Mouse (Mus musculus) E14TG2a.4 (cell line): ENCODE results near the gene Hpgd.

Source experiments
- CTCF ChIP-seq: conservative IDR thresholded peaks from 2 replicates; pipeline ENCODE4 v1.5.1; 2014; ENCODE audit warnings: low read length
- POU5F1 ChIP-seq: IDR thresholded peaks from 2 replicates; pipeline ENCODE4 v1.6.1; 2014; ENCODE audit warnings: low read length, borderline replicate concordance

DNA sequence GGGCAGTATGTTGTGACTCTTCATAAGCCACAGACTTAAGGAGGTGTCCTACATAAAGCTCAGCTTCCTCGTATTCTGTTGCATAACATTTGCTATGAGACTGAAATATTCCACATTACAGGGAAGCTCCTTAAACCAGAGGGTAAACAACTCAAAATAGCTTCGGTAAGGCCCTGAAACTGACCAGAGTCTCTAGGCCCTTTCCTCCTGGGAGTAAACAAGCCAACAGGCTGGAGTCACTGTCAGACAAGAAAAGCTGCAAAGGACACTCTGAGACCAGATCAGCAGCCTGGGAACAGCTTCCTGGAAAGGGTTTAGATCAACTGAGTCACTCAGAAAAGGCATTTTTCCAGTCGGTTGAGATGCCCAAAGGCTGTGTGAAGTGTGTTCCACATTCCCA, 9.4 kb upstream of the Hpgd start:
- TF ChIP-seq POU5F1 (no peak), CTCF (no peak)
